Mouse (Mus musculus) MEL (cell line): Measurements from ENCODE around the gene Slc35b1. TPM values are rescaled to one million over a fixed set of nuclear protein-coding genes. Genes with fewer than 3 reads are reported as not detected.

Experiments used
- DNase-seq: peaks from one replicate; pipeline ENCODE4 v3.0.0; 2011; ENCODE audit warnings: low read depth, low spot score
- H3K27ac ChIP-seq: 2 replicates; pipeline ENCODE4 v1.5.1; 2012; ENCODE audit warnings: low read depth, mild to moderate bottlenecking, control low read depth, low read length, moderate library complexity; ENCODE audit not compliant: control insufficient read depth
- H3K27me3 ChIP-seq, 2 experiments: fragments of 150-350 bp in 1 of 2; sonication (generic) in 1 of 2; 2 replicates each; pipeline ENCODE4 v1.6.1; 2012; ENCODE audit warnings: low read length in 2 of 2, mild to moderate bottlenecking in 2 of 2, improper control_type of control experiment in 1 of 2, moderate library complexity in 1 of 2; ENCODE audit not compliant: insufficient read depth in 2 of 2, control insufficient read depth in 1 of 2
- H3K36me3 ChIP-seq, 2 experiments: 2 replicates each; pipeline ENCODE4 v1.6.1; 2012 to 2014; ENCODE audit warnings: low read length in 2 of 2, improper control_type of control experiment in 1 of 2, inconsistent platforms in 1 of 2, mild to moderate bottlenecking in 1 of 2; ENCODE audit not compliant: insufficient read depth in 2 of 2, control insufficient read depth in 1 of 2
- H3K4me1 ChIP-seq, 2 experiments: fragments of 150-350 bp in 1 of 2; sonication (generic) in 1 of 2; 2 replicates each; pipeline ENCODE4 v1.6.1; 2012; ENCODE audit warnings: low read length in 2 of 2, improper control_type of control experiment in 1 of 2, mild to moderate bottlenecking in 1 of 2; ENCODE audit not compliant: insufficient read depth in 2 of 2, control insufficient read depth in 1 of 2
- H3K4me3 ChIP-seq, 2 experiments: fragments of 150-350 bp in 1 of 2; sonication (generic) in 1 of 2; 2 replicates each; pipeline ENCODE4 v1.5.1; 2012; ENCODE audit warnings: low read depth in 2 of 2, low read length in 2 of 2, mild to moderate bottlenecking in 2 of 2, moderate library complexity in 2 of 2, control low read depth in 1 of 2, improper control_type of control experiment in 1 of 2; ENCODE audit not compliant: control insufficient read depth in 1 of 2, insufficient read depth in 1 of 2
- H3K79me2 ChIP-seq: 2 replicates; pipeline ENCODE4 v1.6.1; 2012; ENCODE audit warnings: mild to moderate bottlenecking, low read length, moderate library complexity; ENCODE audit not compliant: control insufficient read depth, poor library complexity, insufficient read depth
- H3K9ac ChIP-seq: 2 replicates; pipeline ENCODE4 v1.6.1; 2012; ENCODE audit warnings: low read depth, mild to moderate bottlenecking, control low read depth, low read length, moderate library complexity; ENCODE audit not compliant: control insufficient read depth, poor library complexity, severe bottlenecking
- H3K9me3 ChIP-seq: fragments of 150-350 bp; sonication (generic); replicated peaks from 2 replicates; pipeline ENCODE4 v1.6.1; 2012; ENCODE audit warnings: mild to moderate bottlenecking, low read length, improper control_type of control experiment, moderate library complexity; ENCODE audit not compliant: insufficient read depth
- BHLHE40 ChIP-seq: IDR thresholded peaks from 2 replicates; pipeline ENCODE4 v1.6.1; 2012; ENCODE audit warnings: low read depth, mild to moderate bottlenecking, inconsistent platforms, low read length, improper control_type of control experiment, borderline replicate concordance
- E2F4 ChIP-seq: IDR thresholded peaks from 2 replicates; pipeline ENCODE4 v1.6.1; 2011; ENCODE audit warnings: low read depth, low read length, improper control_type of control experiment, borderline replicate concordance
- ELF1 ChIP-seq: IDR thresholded peaks from 2 replicates; pipeline ENCODE4 v1.6.1; 2014; ENCODE audit warnings: low read depth, mild to moderate bottlenecking, inconsistent platforms, low read length, improper control_type of control experiment, moderate library complexity
- ETS1 ChIP-seq: IDR thresholded peaks from 2 replicates; pipeline ENCODE4 v1.6.1; 2012; ENCODE audit warnings: low read depth, mild to moderate bottlenecking, inconsistent platforms, low read length, improper control_type of control experiment, moderate library complexity
- MAX ChIP-seq: IDR thresholded peaks from 2 replicates; pipeline ENCODE4 v1.6.1; 2011; ENCODE audit warnings: low read length, improper control_type of control experiment
- MAZ ChIP-seq: IDR thresholded peaks from 2 replicates; pipeline ENCODE4 v1.6.1; 2012; ENCODE audit warnings: low read depth, mild to moderate bottlenecking, inconsistent platforms, low read length, improper control_type of control experiment
- MEF2A ChIP-seq: IDR thresholded peaks from 2 replicates; pipeline ENCODE4 v1.6.1; 2014; ENCODE audit warnings: low read depth, mild to moderate bottlenecking, inconsistent platforms, low read length, improper control_type of control experiment; ENCODE audit not compliant: poor library complexity, insufficient replicate concordance, severe bottlenecking; ENCODE audit errors: extremely low read depth
- MYB ChIP-seq: IDR thresholded peaks from 2 replicates; pipeline ENCODE4 v1.6.1; 2011; ENCODE audit warnings: mild to moderate bottlenecking, low read depth, low read length, improper control_type of control experiment
- MYC ChIP-seq: IDR thresholded peaks from 2 replicates; pipeline ENCODE4 v1.6.1; 2011; ENCODE audit warnings: low read depth, mild to moderate bottlenecking, low read length, improper control_type of control experiment, moderate library complexity
- NELFE ChIP-seq: IDR thresholded peaks from 2 replicates; pipeline ENCODE4 v1.6.1; 2011; ENCODE audit warnings: low read depth, low read length, improper control_type of control experiment
- NRF1 ChIP-seq: IDR thresholded peaks from 2 replicates; pipeline ENCODE4 v1.6.1; 2014; ENCODE audit warnings: low read depth, mild to moderate bottlenecking, inconsistent platforms, low read length, improper control_type of control experiment, moderate library complexity; ENCODE audit not compliant: poor library complexity, insufficient read depth, severe bottlenecking
- POLR2AphosphoS2 ChIP-seq: IDR thresholded peaks from 2 replicates; pipeline ENCODE4 v1.6.1; 2011; ENCODE audit warnings: low read length, improper control_type of control experiment
- RAD21 ChIP-seq: IDR thresholded peaks from 2 replicates; pipeline ENCODE4 v1.6.1; 2011; ENCODE audit warnings: mild to moderate bottlenecking, low read depth, low read length, improper control_type of control experiment
- SMC3 ChIP-seq: IDR thresholded peaks from 2 replicates; pipeline ENCODE4 v1.6.1; 2011; ENCODE audit warnings: low read depth, low read length, improper control_type of control experiment
- TBP ChIP-seq: IDR thresholded peaks from 2 replicates; pipeline ENCODE4 v1.8.0; 2011; ENCODE audit warnings: low read depth, low read length, improper control_type of control experiment
- TCF12 ChIP-seq: IDR thresholded peaks from 2 replicates; pipeline ENCODE4 v1.6.1; 2014; ENCODE audit warnings: low read depth, mild to moderate bottlenecking, inconsistent platforms, low read length, improper control_type of control experiment, moderate library complexity
- UBTF ChIP-seq: IDR thresholded peaks from 2 replicates; pipeline ENCODE4 v1.6.1; 2012; ENCODE audit warnings: low read depth, mild to moderate bottlenecking, inconsistent platforms, low read length, improper control_type of control experiment, moderate library complexity, borderline replicate concordance; ENCODE audit not compliant: insufficient read depth
- USF2 ChIP-seq, 2 experiments: IDR thresholded peaks; 2 replicates each; pipeline ENCODE4 v1.6.1; 2011 to 2012; ENCODE audit warnings: improper control_type of control experiment in 2 of 2, low read length in 2 of 2, borderline replicate concordance in 1 of 2, inconsistent platforms in 1 of 2, low read depth in 1 of 2, mild to moderate bottlenecking in 1 of 2; ENCODE audit not compliant: insufficient read depth in 1 of 2
- ZC3H11A ChIP-seq: IDR thresholded peaks from 2 replicates; pipeline ENCODE4 v1.6.1; 2012; ENCODE audit warnings: low read depth, mild to moderate bottlenecking, inconsistent platforms, low read length, improper control_type of control experiment
- ZMIZ1 ChIP-seq: IDR thresholded peaks from 2 replicates; pipeline ENCODE4 v1.6.1; 2012; ENCODE audit warnings: low read depth, mild to moderate bottlenecking, inconsistent platforms, low read length, improper control_type of control experiment, moderate library complexity
- ZNF384 ChIP-seq: IDR thresholded peaks from 2 replicates; pipeline ENCODE4 v1.6.1; 2012; ENCODE audit warnings: low read depth, mild to moderate bottlenecking, inconsistent platforms, low read length, improper control_type of control experiment
- polyA plus RNA-seq, 2 experiments: library from polyadenylated mRNA; stranded (reverse) in 1 of 2; unstranded in 1 of 2; fragments of >175 nt in 1 of 2; fragments of >200 nt in 1 of 2; gene quantifications; 2 replicates each; pipeline versions ENCODE4 v1.2.1 to v1.2.4; 2012; ENCODE audit warnings: low replicate concordance in 2 of 2, low read depth in 1 of 2; ENCODE audit not compliant: insufficient read length in 2 of 2, insufficient read depth in 1 of 2, missing spikeins in 1 of 2
- total RNA-seq: library from RNA; depleted of rRNA; stranded (reverse); fragments of 300-350 nt; gene quantifications from 2 replicates; pipeline ENCODE4 v1.2.3, GENCODE M21; 2012

Slc35b1 gene
- total and polyA plus RNA-seq, 3 experiments: 59.1 to 82.4 TPM; not detected in 1

- H3K79me2 ChIP-seq: no peaks in the 10 kb centered on the region
Measured at GRCm38 (mm10) chr11:95367011-95367735, 17.3 kb upstream of the Slc35b1 start.

GRCm38 (mm10) chr11:95368231-95368823 is 16.2 kb upstream of the Slc35b1 start:
- DNase-seq: no peak
- H3K27ac ChIP-seq: no peak overlapping the region
- H3K4me3 ChIP-seq: no peak overlapping the region
- peaks cover 0 to 22% of the 10 kb centered on the region in 2 experiments; a peak in 2 of 4 replicates for H3K36me3 ChIP-seq
- TF ChIP-seq POLR2AphosphoS2: no peak
- no peak for TF ChIP-seq ZMIZ1
- no peak for TF ChIP-seq MAX
- no peak for TF ChIP-seq TBP
- no peak for TF ChIP-seq NELFE
- H3K79me2 ChIP-seq: no peaks in the 10 kb centered on the region
- 0 out of 4 replicates have a peak, but pooled peaks cover 0 to 3% of the 10 kb centered on the region in 2 experiments for H3K4me1 ChIP-seq
- H3K9ac ChIP-seq: no peak overlapping the region
- no peaks in the 10 kb centered on the region for H3K9me3 ChIP-seq
- no peaks in the 10 kb centered on the region for H3K27me3 ChIP-seq

More at GRCm38 (mm10) chr11:95367011-95367735, 17.3 kb upstream of the Slc35b1 start:
- no peak for TF ChIP-seq MAX
- TF ChIP-seq UBTF: no peak
- TF ChIP-seq NRF1: no peak
- no peak for TF ChIP-seq ETS1
- no peak for TF ChIP-seq ELF1
- TF ChIP-seq ZC3H11A: no peak
- TF ChIP-seq BHLHE40: no peak
- no peak for TF ChIP-seq USF2 (IDR thresholded peaks at IDR 0.05; ENCODE audit: borderline replicate concordance in 1 of 2, insufficient read depth in 1 of 2, low read depth in 1 of 2, low read length in 2 of 2)
- no peak for TF ChIP-seq TCF12
- no peak for TF ChIP-seq RAD21
- TF ChIP-seq MEF2A: no peak
- no peak for TF ChIP-seq ZNF384
- no peak for TF ChIP-seq MAZ
- no peak for TF ChIP-seq E2F4
- no peak for TF ChIP-seq MYC
- TF ChIP-seq ZMIZ1: no peak
- no peak for TF ChIP-seq POLR2AphosphoS2
- no peak for TF ChIP-seq SMC3
- TF ChIP-seq MYB: no peak
- TF ChIP-seq, all 39 proteins: peak for 0
- no peak for DNase-seq
- 0 out of 4 replicates have a peak, but pooled peaks cover 0 to 3% of the 10 kb centered on the region in 2 experiments for H3K4me1 ChIP-seq
- H3K9ac ChIP-seq: no peak overlapping the region
- no peak overlapping the region for H3K27ac ChIP-seq
- H3K36me3 ChIP-seq: peaks cover 0 to 19% of the 10 kb centered on the region in 2 experiments; a peak in 2 of 4 replicates
- no peak overlapping the region for H3K4me3 ChIP-seq
- H3K9me3 ChIP-seq: no peaks in the 10 kb centered on the region
- H3K27me3 ChIP-seq: no peaks in the 10 kb centered on the region
